Mouse (Mus musculus) ES-Bruce4 (cell line): ENCODE measurements at regions not wholly inside any gene's neighbourhood (a gene's known extent, or its start where the extent isn't known, plus 50 kb on each side); places are given as distances from the start of the nearest gene placed in this dataset.

Experiments
- CTCF ChIP-seq: IDR thresholded peaks from one replicate; pipeline ENCODE4 v1.8.1; 2011; ENCODE audit warnings: low read depth, low read length
- POLR2A ChIP-seq: IDR thresholded peaks from one replicate; pipeline ENCODE4 v1.8.1; 2011; ENCODE audit warnings: low read length; ENCODE audit not compliant: insufficient read depth

DNA sequence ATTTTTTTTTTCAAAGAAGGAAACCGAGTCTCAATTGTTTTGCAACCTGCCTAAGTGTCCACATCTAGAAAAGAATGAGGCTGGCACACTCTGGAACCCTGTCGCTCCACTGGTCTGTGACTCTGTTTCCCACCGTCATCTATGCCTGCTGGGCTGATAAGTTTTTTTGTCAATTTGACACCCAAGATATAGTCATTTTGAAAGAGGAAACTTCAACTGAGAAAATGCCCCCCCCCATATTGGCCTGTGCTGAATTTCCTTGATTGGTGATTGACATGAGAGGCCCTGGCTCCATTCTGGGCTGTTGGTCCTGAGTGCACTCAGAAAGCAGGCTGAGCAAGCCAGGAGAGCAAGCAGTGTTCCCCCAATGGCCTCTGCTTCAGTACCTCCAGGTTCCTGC is 71.6 kb upstream of the Vps8 start:
- TF ChIP-seq CTCF (no peak), POLR2A (no peak)
